Mouse (Mus musculus): ENCODE results near the gene Msl2.

The Msl2 gene

GRCm38 (mm10) chr9:101074332-101075021 is 576 bp downstream of the Msl2 start:
- DNase-seq (ENCODE audit: extremely low spot score) = peak; percentile 81

- DNase-seq (ENCODE audit: extremely low spot score) = peak; percentile 55
Measured at GRCm38 (mm10) chr9:101075091-101075581, 1.2 kb downstream of the Msl2 start.

- DNase-seq (ENCODE audit: extremely low spot score) = no peak
Measured at GRCm38 (mm10) chr9:101075694-101076093, 1.8 kb downstream of the Msl2 start.

- peak; percentile 28 for DNase-seq (ENCODE audit: extremely low spot score)
Measured at GRCm38 (mm10) chr9:101076095-101076875, 2.4 kb downstream of the Msl2 start.

GRCm38 (mm10) chr9:101077486-101077885 is 3.6 kb downstream of the Msl2 start:
- no peak for DNase-seq (ENCODE audit: extremely low spot score)

GRCm38 (mm10) chr9:101078579-101078978 is 4.7 kb downstream of the Msl2 start:
- DNase-seq (ENCODE audit: extremely low spot score) = no peak

- no peak for DNase-seq (ENCODE audit: extremely low spot score)
Measured at GRCm38 (mm10) chr9:101080046-101080685, 6.3 kb downstream of the Msl2 start.

GRCm38 (mm10) chr9:101083728-101084127 is 9.8 kb downstream of the Msl2 start:
- DNase-seq (ENCODE audit: extremely low spot score) = no peak

GRCm38 (mm10) chr9:101095425-101095824 is 21.5 kb downstream of the Msl2 start:
- no peak for DNase-seq (ENCODE audit: extremely low spot score)

GRCm38 (mm10) chr9:101096461-101096860 is 22.6 kb downstream of the Msl2 start:
- no peak for DNase-seq (ENCODE audit: extremely low spot score)

GRCm38 (mm10) chr9:101097542-101097941 is 23.6 kb downstream of the Msl2 start:
- no peak for DNase-seq (ENCODE audit: extremely low spot score)

GRCm38 (mm10) chr9:101099445-101099844 is 25.5 kb downstream of the Msl2 start:
- no peak for DNase-seq (ENCODE audit: extremely low spot score)

- DNase-seq (ENCODE audit: extremely low spot score) = no peak
Measured at GRCm38 (mm10) chr9:101100163-101100562, 26.3 kb downstream of the Msl2 start.

- DNase-seq (ENCODE audit: extremely low spot score) = no peak
Measured at GRCm38 (mm10) chr9:101101547-101101946, 27.6 kb downstream of the Msl2 start.

- DNase-seq (ENCODE audit: extremely low spot score) = no peak
Measured at GRCm38 (mm10) chr9:101102288-101102687, 28.4 kb downstream of the Msl2 start.

GRCm38 (mm10) chr9:101104931-101105330 is 31.0 kb downstream of the Msl2 start:
- no peak for DNase-seq (ENCODE audit: extremely low spot score)

- no peak for DNase-seq (ENCODE audit: extremely low spot score)
Measured at GRCm38 (mm10) chr9:101105735-101106134, 31.8 kb downstream of the Msl2 start.

- no peak for DNase-seq (ENCODE audit: extremely low spot score)
Measured at GRCm38 (mm10) chr9:101107386-101107785, 33.5 kb downstream of the Msl2 start.

GRCm38 (mm10) chr9:101110013-101110412 is 36.1 kb downstream of the Msl2 start:
- DNase-seq (ENCODE audit: extremely low spot score) = no peak

GRCm38 (mm10) chr9:101113317-101113716 is 39.4 kb downstream of the Msl2 start:
- no peak for DNase-seq (ENCODE audit: extremely low spot score)

- DNase-seq (ENCODE audit: extremely low spot score) = no peak
Measured at GRCm38 (mm10) chr9:101114182-101114884, 40.4 kb downstream of the Msl2 start.

GRCm38 (mm10) chr9:101143635-101144034 is 69.7 kb downstream of the Msl2 start:
- DNase-seq (ENCODE audit: extremely low spot score) = no peak
